Mouse (Mus musculus) myocyte (in vitro differentiated cells): ENCODE measurements around the gene Iqcn. TPM values are rescaled to one million over a fixed set of nuclear protein-coding genes. Genes with fewer than 3 reads are reported as not detected.

Source experiments
- H3K27me3 ChIP-seq: one replicate; pipeline ENCODE4 v1.6.1; 2011; ENCODE audit not compliant: control insufficient read depth, insufficient read depth, insufficient read length
- H3K36me3 ChIP-seq: one replicate; pipeline ENCODE4 v1.6.1; 2011; ENCODE audit not compliant: control insufficient read depth, insufficient read depth
- H3K4me2 ChIP-seq: one replicate; pipeline ENCODE4 v1.6.1; 2011; ENCODE audit warnings: low read depth, control low read depth
- H3K4me3 ChIP-seq: one replicate; pipeline ENCODE4 v1.5.1; 2011; ENCODE audit warnings: mild to moderate bottlenecking, control low read depth, moderate library complexity
- H3K79me2 ChIP-seq: one replicate; pipeline ENCODE4 v1.6.1; 2011; ENCODE audit not compliant: control insufficient read depth, insufficient read depth
- H3ac ChIP-seq: one replicate; pipeline ENCODE4 v1.6.1; 2011; ENCODE audit not compliant: control insufficient read depth, insufficient read length
- CEBPB ChIP-seq: IDR thresholded peaks from 2 replicates; pipeline ENCODE4 v1.6.1; 2011; ENCODE audit warnings: mild to moderate bottlenecking, moderate library complexity; ENCODE audit not compliant: poor library complexity, insufficient read depth, severe bottlenecking
- E2F4 ChIP-seq: IDR thresholded peaks from one replicate; pipeline ENCODE4 v1.6.1; 2011; ENCODE audit warnings: mild to moderate bottlenecking, control low read depth, moderate library complexity; ENCODE audit not compliant: insufficient read depth
- MAX ChIP-seq: IDR thresholded peaks from one replicate; pipeline ENCODE4 v1.6.1; 2011; ENCODE audit warnings: low read depth, mild to moderate bottlenecking, control low read depth
- MYOD1 ChIP-seq, 3 experiments: IDR thresholded peaks; one replicate each; pipeline ENCODE4 v1.6.1; 2011; ENCODE audit warnings: control low read depth in 2 of 3, low read depth in 2 of 3, mild to moderate bottlenecking in 2 of 3, moderate library complexity in 1 of 3; ENCODE audit not compliant: insufficient read length in 2 of 3, control insufficient read depth in 1 of 3
- MYOG ChIP-seq, 3 experiments: IDR thresholded peaks; one replicate each; pipeline ENCODE4 v1.6.1; 2011; ENCODE audit warnings: control low read depth in 2 of 3, low read depth in 2 of 3, mild to moderate bottlenecking in 2 of 3; ENCODE audit not compliant: insufficient read length in 2 of 3, control insufficient read depth in 1 of 3, insufficient read depth in 1 of 3
- POLR2A ChIP-seq: IDR thresholded peaks from one replicate; pipeline ENCODE4 v1.6.1; 2011; ENCODE audit warnings: low read depth, mild to moderate bottlenecking, control low read depth, moderate library complexity; ENCODE audit not compliant: insufficient read length
- POLR2AphosphoS2 ChIP-seq: IDR thresholded peaks from one replicate; pipeline ENCODE4 v1.6.1; 2011; ENCODE audit warnings: low read depth, control low read depth; ENCODE audit not compliant: insufficient read length
- REST ChIP-seq: IDR thresholded peaks from one replicate; pipeline ENCODE4 v1.6.1; 2011; ENCODE audit warnings: mild to moderate bottlenecking, control low read depth, moderate library complexity; ENCODE audit not compliant: insufficient read depth, insufficient read length
- SRF ChIP-seq: IDR thresholded peaks from one replicate; pipeline ENCODE4 v1.6.1; 2011; ENCODE audit warnings: low read depth; ENCODE audit not compliant: control insufficient read depth, insufficient read length
- TCF12 ChIP-seq: IDR thresholded peaks from one replicate; pipeline ENCODE4 v1.6.1; 2011; ENCODE audit warnings: mild to moderate bottlenecking, control low read depth; ENCODE audit not compliant: poor library complexity, insufficient read depth, severe bottlenecking
- TCF3 ChIP-seq: IDR thresholded peaks from one replicate; pipeline ENCODE4 v1.6.1; 2011; ENCODE audit warnings: low read depth, control low read depth; ENCODE audit not compliant: insufficient read length
- USF1 ChIP-seq: IDR thresholded peaks from one replicate; pipeline ENCODE4 v1.6.1; 2011; ENCODE audit warnings: low read depth, mild to moderate bottlenecking, control low read depth, moderate library complexity
- polyA plus RNA-seq: library from polyadenylated mRNA; unstranded; fragments of >200 nt; fragmentation: generic; extraction: Trizol; gene quantifications from one replicate; pipeline ENCODE4 v1.2.1, GENCODE M21; 2012; ENCODE audit warnings: missing spikeins

Iqcn gene
- polyA plus RNA-seq, 1 experiment: 0.02 TPM

DNA sequence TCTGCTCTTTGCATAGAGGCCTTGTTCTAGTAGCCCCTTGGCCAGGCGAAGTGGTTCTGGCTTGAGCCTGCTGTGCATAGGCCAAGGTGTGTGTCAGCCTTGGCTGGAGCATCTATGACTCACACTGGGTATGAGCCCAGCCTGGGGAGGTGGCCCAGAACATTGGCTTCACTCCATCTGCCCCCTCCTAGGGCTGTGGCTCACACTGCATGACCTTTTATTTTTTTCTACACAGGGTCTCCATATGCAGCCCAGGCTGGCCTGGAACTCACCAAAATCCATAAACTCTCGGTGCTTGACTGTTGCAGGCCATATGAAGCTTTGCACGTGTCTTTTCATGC lies 445 bp upstream of the Iqcn start:
- Histone ChIP-seq H3K36me3 (no peaks in the 10 kb centered on the region), H3K27me3 (no peaks in the 10 kb centered on the region), H3K79me2 (peaks cover 20% of the 10 kb centered on the region), H3ac (no peak overlapping the region), H3K4me3 (peak overlapping the region; percentile 94), H3K4me2 (peak overlapping the region; percentile 89)
- peak in 1 of 3 experiments; percentile 4 for TF ChIP-seq MYOG (IDR thresholded peaks at IDR 0.05; ENCODE audit: control insufficient read depth in 1 of 3, insufficient read depth in 1 of 3, insufficient read length in 2 of 3, low read depth in 2 of 3)
- no peak for TF ChIP-seq TCF12
- no peak for TF ChIP-seq SRF
- TF ChIP-seq POLR2AphosphoS2: peak; percentile 83

DNA sequence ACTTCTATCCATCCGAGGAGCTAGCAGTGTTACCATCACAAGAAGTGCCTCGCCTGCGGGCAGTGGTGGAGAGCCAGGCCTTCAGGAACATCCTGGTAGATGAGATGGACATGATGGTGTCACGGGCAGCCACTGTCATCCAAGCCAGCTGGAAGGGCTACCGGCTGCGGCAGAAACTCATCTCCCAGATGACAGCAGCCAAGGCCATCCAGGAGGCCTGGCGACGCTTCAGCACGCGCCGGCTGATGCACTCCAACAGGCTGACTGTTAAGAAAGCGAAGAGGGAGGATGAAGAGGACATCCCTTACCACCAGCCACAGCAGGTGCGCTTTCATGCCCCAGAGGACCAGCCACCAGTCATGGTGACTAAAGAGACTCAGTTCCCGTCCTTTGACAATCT lies 5.0 kb downstream of the Iqcn start:
- TF ChIP-seq POLR2A: no peak
- Histone ChIP-seq H3K4me3 (no peak overlapping the region), H3K4me2 (no peak overlapping the region), H3K79me2 (no peaks in the 10 kb centered on the region), H3ac (no peak overlapping the region), H3K36me3 (no peaks in the 10 kb centered on the region), H3K27me3 (no peaks in the 10 kb centered on the region)

DNA sequence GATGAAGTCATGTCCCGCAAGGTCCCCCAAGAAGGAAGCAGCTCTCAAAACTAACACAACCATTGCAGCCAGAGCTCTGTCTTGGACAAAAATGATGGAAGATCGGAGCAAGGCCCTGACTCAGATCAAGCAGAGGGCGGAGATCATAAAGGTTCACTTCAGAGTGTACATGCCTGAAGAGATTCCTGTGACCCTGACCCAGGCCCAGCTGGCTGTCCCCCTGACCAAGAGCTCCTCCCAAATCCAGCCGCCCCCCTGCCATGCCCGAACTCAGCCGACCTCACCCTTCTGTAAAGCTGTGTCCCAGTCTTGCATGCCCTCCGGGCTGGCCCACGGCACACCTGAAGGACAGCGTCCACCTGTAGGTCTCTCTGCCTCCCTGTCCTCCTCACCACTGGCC lies 6.5 kb downstream of the Iqcn start:
- no peaks in the 10 kb centered on the region for H3K36me3 ChIP-seq
- H3ac ChIP-seq: no peak overlapping the region
- H3K27me3 ChIP-seq: no peaks in the 10 kb centered on the region
- H3K79me2 ChIP-seq: no peaks in the 10 kb centered on the region
- no peak overlapping the region for H3K4me3 ChIP-seq
- no peak for TF ChIP-seq POLR2A
- no peak for TF ChIP-seq CEBPB
- TF ChIP-seq REST: no peak
- no peak for TF ChIP-seq MYOG (IDR thresholded peaks at IDR 0.05; ENCODE audit: control insufficient read depth in 1 of 3, insufficient read depth in 1 of 3, insufficient read length in 2 of 3, low read depth in 2 of 3)
- TF ChIP-seq SRF: no peak
- no peak for TF ChIP-seq TCF3
- TF ChIP-seq MYOD1 (IDR thresholded peaks at IDR 0.05; ENCODE audit: control insufficient read depth in 1 of 3, insufficient read length in 2 of 3, low read depth in 2 of 3): no peak
- no peak for TF ChIP-seq E2F4
- H3K4me2 ChIP-seq: no peak overlapping the region

DNA sequence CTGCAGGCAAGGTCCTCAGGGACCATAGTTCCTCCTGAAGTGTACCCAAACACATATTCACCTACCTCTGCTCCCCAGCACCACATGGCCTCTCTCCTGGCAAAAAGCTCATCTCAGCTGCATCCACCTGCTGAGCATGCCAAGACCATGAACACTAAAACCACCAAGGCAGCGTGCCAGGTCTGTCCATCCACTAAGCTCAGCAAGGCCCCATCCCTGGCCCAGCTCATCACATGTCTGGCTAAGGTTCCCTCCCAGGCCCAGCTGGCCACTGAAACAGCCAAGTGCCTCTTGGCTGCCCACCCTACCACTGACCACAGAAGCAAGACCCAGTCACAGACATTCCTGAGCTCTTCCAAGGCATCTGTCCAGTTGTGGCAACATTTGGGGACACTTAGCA lies 7.0 kb downstream of the Iqcn start:
- Histone ChIP-seq H3K36me3 (no peaks in the 10 kb centered on the region), H3ac (no peak overlapping the region)

DNA sequence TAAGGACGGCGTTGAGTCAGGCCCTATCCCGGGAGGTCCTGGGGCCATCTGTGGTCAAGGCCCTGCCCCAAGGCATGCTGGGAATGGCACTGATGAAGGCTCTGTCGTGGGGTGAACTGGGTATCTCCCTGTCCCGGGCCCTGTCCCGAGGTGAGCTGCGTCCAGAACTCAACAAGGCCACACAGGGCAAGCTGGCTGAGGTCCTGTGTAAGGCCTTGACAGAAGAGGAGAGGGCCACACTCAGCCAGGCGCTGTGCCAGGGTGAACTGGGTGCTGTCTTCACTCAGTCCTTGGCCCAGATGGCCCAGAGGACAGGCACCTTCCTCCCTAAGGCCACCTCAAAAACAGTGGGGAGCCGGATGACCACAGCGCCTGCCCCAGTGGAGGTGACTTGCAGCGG lies 7.8 kb downstream of the Iqcn start:
- Histone ChIP-seq H3K27me3 (no peaks in the 10 kb centered on the region), H3K4me2 (no peak overlapping the region), H3K4me3 (no peak overlapping the region), H3K36me3 (no peaks in the 10 kb centered on the region), H3ac (no peak overlapping the region), H3K79me2 (no peaks in the 10 kb centered on the region)
- TF ChIP-seq POLR2A (no peak), MYOD1 (IDR thresholded peaks at IDR 0.05; ENCODE audit: control insufficient read depth in 1 of 3, insufficient read length in 2 of 3, low read depth in 2 of 3) (no peak), POLR2AphosphoS2 (no peak), CEBPB (no peak), SRF (no peak), TCF3 (no peak)

More for the DNA sequence above, 7.0 kb downstream of the Iqcn start:
- H3K79me2 ChIP-seq: no peaks in the 10 kb centered on the region
- H3K4me3 ChIP-seq: no peak overlapping the region
- H3K4me2 ChIP-seq: no peak overlapping the region
- no peak for TF ChIP-seq USF1
- no peak for TF ChIP-seq POLR2A
- TF ChIP-seq REST: no peak
- no peak for TF ChIP-seq TCF3
- TF ChIP-seq MYOD1 (IDR thresholded peaks at IDR 0.05; ENCODE audit: control insufficient read depth in 1 of 3, insufficient read length in 2 of 3, low read depth in 2 of 3): peak in 1 of 3 experiments; percentile 75
- TF ChIP-seq TCF12: peak; percentile 26
- TF ChIP-seq MYOG (IDR thresholded peaks at IDR 0.05; ENCODE audit: control insufficient read depth in 1 of 3, insufficient read depth in 1 of 3, insufficient read length in 2 of 3, low read depth in 2 of 3): peak; percentile 8 to 82 (median 29)
- TF ChIP-seq E2F4: no peak
- H3K27me3 ChIP-seq: no peaks in the 10 kb centered on the region

DNA sequence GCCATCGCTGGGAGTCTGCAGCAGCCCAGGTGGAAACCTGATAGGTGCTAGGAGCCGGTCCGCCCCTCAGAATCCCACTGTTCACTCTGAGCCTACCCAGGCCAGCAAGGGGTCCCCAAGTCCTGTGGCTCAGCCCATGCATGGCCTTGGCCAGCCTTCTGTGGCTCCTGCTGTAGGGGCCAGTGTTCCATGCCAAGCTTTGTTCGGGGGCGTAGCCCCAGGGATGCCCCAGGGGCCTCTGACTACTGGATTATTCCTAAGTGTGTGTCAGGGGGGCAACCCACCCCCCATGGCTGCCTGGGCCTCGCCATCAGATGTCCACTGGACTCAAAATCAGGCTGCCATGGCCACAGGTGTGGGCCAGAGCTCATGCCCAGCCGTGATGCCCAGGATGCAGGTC lies 10.7 kb downstream of the Iqcn start:
- no peak for TF ChIP-seq MAX
- TF ChIP-seq SRF: no peak
- TF ChIP-seq REST: no peak
- TF ChIP-seq POLR2A: no peak
- no peak for TF ChIP-seq E2F4
- TF ChIP-seq MYOD1 (IDR thresholded peaks at IDR 0.05; ENCODE audit: control insufficient read depth in 1 of 3, insufficient read length in 2 of 3, low read depth in 2 of 3): no peak
- no peak for TF ChIP-seq CEBPB
- TF ChIP-seq POLR2AphosphoS2: no peak
- TF ChIP-seq MYOG (IDR thresholded peaks at IDR 0.05; ENCODE audit: control insufficient read depth in 1 of 3, insufficient read depth in 1 of 3, insufficient read length in 2 of 3, low read depth in 2 of 3): no peak
- TF ChIP-seq USF1: no peak
- TF ChIP-seq TCF12: no peak
- TF ChIP-seq TCF3: no peak
- Histone ChIP-seq H3K4me3 (no peak overlapping the region), H3K4me2 (no peak overlapping the region), H3K36me3 (no peaks in the 10 kb centered on the region), H3K27me3 (no peaks in the 10 kb centered on the region), H3ac (no peak overlapping the region), H3K79me2 (no peaks in the 10 kb centered on the region)
